Mouse (Mus musculus): ENCODE measurements around the gene Adamtsl3.

Gene Adamtsl3

GRCm38 (mm10) chr7:82497064-82497463 lies 161.6 kb downstream of the Adamtsl3 start:
- DNase-seq (ENCODE audit: low read depth, low spot score), result no peak

- no peak for DNase-seq (ENCODE audit: low read depth, low spot score)
These were observed 165.8 kb downstream of the Adamtsl3 start for GRCm38 (mm10) chr7:82501306-82501705.

- DNase-seq (ENCODE audit: low read depth, low spot score), result no peak
These were observed 167.0 kb downstream of the Adamtsl3 start for GRCm38 (mm10) chr7:82502511-82502910.

- DNase-seq (ENCODE audit: low read depth, low spot score), result peak; percentile 78
These were observed 168.6 kb downstream of the Adamtsl3 start for GRCm38 (mm10) chr7:82504101-82504500.

GRCm38 (mm10) chr7:82530583-82530982 lies 195.1 kb downstream of the Adamtsl3 start:
- DNase-seq (ENCODE audit: low read depth, low spot score), result no peak

GRCm38 (mm10) chr7:82531376-82531775 lies 195.9 kb downstream of the Adamtsl3 start:
- DNase-seq (ENCODE audit: low read depth, low spot score), result no peak

- peak; percentile 34 for DNase-seq (ENCODE audit: low read depth, low spot score)
These were observed 197.7 kb downstream of the Adamtsl3 start for GRCm38 (mm10) chr7:82533188-82533587.

GRCm38 (mm10) chr7:82533747-82534504 lies 198.4 kb downstream of the Adamtsl3 start:
- DNase-seq (ENCODE audit: low read depth, low spot score), result peak; percentile 84

GRCm38 (mm10) chr7:82544390-82544919 lies 209.0 kb downstream of the Adamtsl3 start:
- DNase-seq (ENCODE audit: low read depth, low spot score), result peak; percentile 6

GRCm38 (mm10) chr7:82552005-82552404 lies 216.5 kb downstream of the Adamtsl3 start:
- DNase-seq (ENCODE audit: low read depth, low spot score), result no peak

GRCm38 (mm10) chr7:82555803-82556202 lies 220.3 kb downstream of the Adamtsl3 start:
- DNase-seq (ENCODE audit: low read depth, low spot score), result peak; percentile 33

- no peak for DNase-seq (ENCODE audit: low read depth, low spot score)
These were observed 220.9 kb downstream of the Adamtsl3 start for GRCm38 (mm10) chr7:82556417-82556816.

- DNase-seq (ENCODE audit: low read depth, low spot score), result no peak
These were observed 221.6 kb downstream of the Adamtsl3 start for GRCm38 (mm10) chr7:82557111-82557510.

GRCm38 (mm10) chr7:82566688-82567087 lies 231.2 kb downstream of the Adamtsl3 start:
- no peak for DNase-seq (ENCODE audit: low read depth, low spot score)

- no peak for DNase-seq (ENCODE audit: low read depth, low spot score)
These were observed 232.3 kb downstream of the Adamtsl3 start for GRCm38 (mm10) chr7:82567811-82568210.

- DNase-seq (ENCODE audit: low read depth, low spot score), result no peak
These were observed 237.5 kb downstream of the Adamtsl3 start for GRCm38 (mm10) chr7:82572981-82573380.

- peak; percentile 8 for DNase-seq (ENCODE audit: low read depth, low spot score)
These were observed 244.5 kb downstream of the Adamtsl3 start for GRCm38 (mm10) chr7:82580007-82580406.

GRCm38 (mm10) chr7:82581802-82582201 lies 246.3 kb downstream of the Adamtsl3 start:
- DNase-seq (ENCODE audit: low read depth, low spot score), result no peak

- no peak for DNase-seq (ENCODE audit: low read depth, low spot score)
These were observed 247.0 kb downstream of the Adamtsl3 start for GRCm38 (mm10) chr7:82582534-82582933.

GRCm38 (mm10) chr7:82590931-82591330 lies 255.4 kb downstream of the Adamtsl3 start:
- no peak for DNase-seq (ENCODE audit: low read depth, low spot score)

- DNase-seq (ENCODE audit: low read depth, low spot score), result no peak
These were observed 266.5 kb downstream of the Adamtsl3 start for GRCm38 (mm10) chr7:82602008-82602407.

GRCm38 (mm10) chr7:82605425-82605824 lies 269.9 kb downstream of the Adamtsl3 start:
- no peak for DNase-seq (ENCODE audit: low read depth, low spot score)

- DNase-seq (ENCODE audit: low read depth, low spot score), result peak; percentile 66
These were observed 274.1 kb downstream of the Adamtsl3 start for GRCm38 (mm10) chr7:82609629-82610028.
